Mouse (Mus musculus) ES-E14 (cell line): ENCODE data around the gene Gm10135.

Experiments
- CHD2 ChIP-seq: IDR thresholded peaks from 2 replicates; pipeline ENCODE4 v1.6.1; 2014; ENCODE audit warnings: mild to moderate bottlenecking, low read depth, low read length, inconsistent platforms
- HCFC1 ChIP-seq: IDR thresholded peaks from 2 replicates; pipeline ENCODE4 v1.6.1; 2012; ENCODE audit warnings: low read length, inconsistent platforms, borderline replicate concordance; ENCODE audit not compliant: insufficient read depth
- MAFK ChIP-seq: IDR thresholded peaks from 2 replicates; pipeline ENCODE4 v1.6.1; 2014; ENCODE audit warnings: mild to moderate bottlenecking, low read depth, low read length, inconsistent platforms; ENCODE audit not compliant: insufficient read depth
- ZNF384 ChIP-seq: IDR thresholded peaks from 2 replicates; pipeline ENCODE4 v1.6.1; 2012; ENCODE audit warnings: low read depth, low read length, inconsistent platforms

- TF ChIP-seq HCFC1, result no peak
- TF ChIP-seq MAFK, result no peak
- no peak for TF ChIP-seq ZNF384
- no peak for TF ChIP-seq CHD2
Observed at GRCm38 (mm10) chr5:72922796-72923195, 51.7 kb downstream of the Gm10135 start.
